Mouse (Mus musculus): ENCODE data around the gene Maf. TPM values are rescaled to one million over a fixed set of nuclear protein-coding genes. Genes with fewer than 3 reads are reported as not detected.

Gene Maf
- total RNA-seq, 1 experiment = 1.4 TPM

DNA sequence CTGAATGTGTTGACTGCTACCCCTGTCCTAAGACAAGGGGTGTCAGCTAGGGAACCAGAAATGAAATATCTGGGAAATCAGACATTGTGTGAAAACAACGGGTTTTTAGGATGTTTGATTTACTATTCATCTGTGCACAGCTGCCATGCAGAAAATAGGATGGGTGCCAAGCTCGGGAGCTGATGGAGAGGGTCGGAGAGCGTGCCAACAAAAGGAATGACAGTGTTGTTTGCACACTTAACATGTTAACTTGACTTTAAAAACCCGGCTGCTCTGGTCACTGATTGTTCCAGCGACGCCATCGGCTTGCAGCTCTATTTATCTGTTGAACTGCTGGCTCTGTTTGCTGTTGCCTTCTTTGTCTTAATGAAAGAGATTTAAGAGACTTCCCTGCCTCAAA lies 46.2 kb upstream of the Maf start:
- H3K9me3 ChIP-seq (ENCODE audit: control insufficient read depth, insufficient read depth, low read depth, low read length) = no peaks in the 10 kb centered on the region
- no peak overlapping the region for H3K4me3 ChIP-seq (ENCODE audit: insufficient read depth in 1 of 2, low read depth in 1 of 2, low read length in 2 of 2, poor library complexity in 1 of 2, severe bottlenecking in 1 of 2)
- in situ Hi-C loops (cut with MboI; ENCODE audit: low sequenced_read_pairs in 2 of 2, unreplicated experiment in 2 of 2) = no loop called here
- no peak overlapping the region for H3K27ac ChIP-seq (ENCODE audit: insufficient read depth, low read depth, low read length, poor library complexity, severe bottlenecking)
- no peaks in the 10 kb centered on the region for H3K4me1 ChIP-seq (ENCODE audit: control insufficient read depth in 2 of 2, insufficient read depth in 2 of 2, low read length in 2 of 2, poor library complexity in 1 of 2)
- no peaks in the 10 kb centered on the region for H3K36me3 ChIP-seq (ENCODE audit: control insufficient read depth, insufficient read depth, low read length, poor library complexity, severe bottlenecking)
- DNase-seq (ENCODE audit: low read depth, low spot score) = no peak
- no peak overlapping the region for H3K9ac ChIP-seq (ENCODE audit: insufficient read depth, low read depth, low read length, poor library complexity, severe bottlenecking)
- no peak for TF ChIP-seq ZNF384 (IDR thresholded peaks at IDR 0.05; ENCODE audit: low read depth, low read length)
- no peak for TF ChIP-seq MAFK (IDR thresholded peaks at IDR 0.05; ENCODE audit: insufficient read depth, low read depth, low read length)
- no peak for TF ChIP-seq ZC3H11A (IDR thresholded peaks at IDR 0.05; ENCODE audit: borderline replicate concordance, low read depth, low read length)
- no peak for TF ChIP-seq HCFC1 (IDR thresholded peaks at IDR 0.05; ENCODE audit: borderline replicate concordance, insufficient read depth, low read length)
- no peak for TF ChIP-seq CHD2 (IDR thresholded peaks at IDR 0.05; ENCODE audit: low read depth, low read length)

DNA sequence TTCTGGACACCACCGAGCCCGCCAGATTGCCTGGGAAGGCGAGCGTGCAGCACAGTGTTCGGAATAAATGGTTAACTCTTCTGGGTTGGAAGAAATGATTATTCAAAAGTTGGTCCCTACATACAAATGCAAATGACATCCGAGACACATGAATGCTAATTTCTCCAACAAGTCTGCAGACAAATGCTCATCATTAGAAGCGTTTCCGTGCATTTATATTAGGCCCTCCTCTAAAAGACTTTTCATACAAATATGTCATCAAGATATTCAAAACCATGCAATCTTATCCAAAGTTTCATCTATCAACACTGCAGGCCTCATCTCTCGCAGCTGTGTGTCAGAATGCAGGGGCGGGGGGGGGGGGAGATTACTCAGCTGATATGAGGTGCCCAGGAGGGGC lies 39.8 kb upstream of the Maf start:
- TF ChIP-seq CHD2 (IDR thresholded peaks at IDR 0.05; ENCODE audit: low read depth, low read length) (no peak), ZC3H11A (IDR thresholded peaks at IDR 0.05; ENCODE audit: borderline replicate concordance, low read depth, low read length) (no peak), ZNF384 (IDR thresholded peaks at IDR 0.05; ENCODE audit: low read depth, low read length) (no peak), HCFC1 (IDR thresholded peaks at IDR 0.05; ENCODE audit: borderline replicate concordance, insufficient read depth, low read length) (no peak), MAFK (IDR thresholded peaks at IDR 0.05; ENCODE audit: insufficient read depth, low read depth, low read length) (no peak)
- in situ Hi-C loops (cut with MboI; ENCODE audit: low sequenced_read_pairs in 2 of 2, unreplicated experiment in 2 of 2) = no loop called here
- H3K36me3 ChIP-seq (ENCODE audit: control insufficient read depth, insufficient read depth, low read length, poor library complexity, severe bottlenecking) = no peaks in the 10 kb centered on the region
- no peak for DNase-seq (ENCODE audit: low read depth, low spot score)
- no peak overlapping the region for H3K9ac ChIP-seq (ENCODE audit: insufficient read depth, low read depth, low read length, poor library complexity, severe bottlenecking)
- no peak overlapping the region for H3K27ac ChIP-seq (ENCODE audit: insufficient read depth, low read depth, low read length, poor library complexity, severe bottlenecking)
- no peaks in the 10 kb centered on the region for H3K4me1 ChIP-seq (ENCODE audit: control insufficient read depth in 2 of 2, insufficient read depth in 2 of 2, low read length in 2 of 2, poor library complexity in 1 of 2)
- no peaks in the 10 kb centered on the region for H3K9me3 ChIP-seq (ENCODE audit: control insufficient read depth, insufficient read depth, low read depth, low read length)
- no peak overlapping the region for H3K4me3 ChIP-seq (ENCODE audit: insufficient read depth in 1 of 2, low read depth in 1 of 2, low read length in 2 of 2, poor library complexity in 1 of 2, severe bottlenecking in 1 of 2)

DNA sequence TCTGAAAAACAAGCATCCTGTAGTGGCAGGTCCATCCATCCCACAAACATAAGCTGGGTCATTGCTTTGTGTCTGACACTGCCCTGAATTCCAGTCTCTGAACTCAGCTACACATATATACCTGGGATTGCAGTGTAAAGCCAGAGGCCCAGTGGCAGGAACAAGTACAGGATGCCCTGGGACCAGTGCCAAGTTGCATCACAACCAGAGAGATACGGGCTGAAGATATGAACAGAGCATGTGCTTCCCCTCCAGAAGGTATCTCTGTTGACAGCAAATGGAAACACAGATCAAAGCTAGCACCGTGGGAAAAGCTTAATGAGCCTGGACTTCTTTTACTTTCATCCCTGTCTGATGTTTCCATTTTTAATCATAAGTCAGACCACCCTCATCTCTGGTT lies 38.1 kb upstream of the Maf start:
- TF ChIP-seq CHD2 (IDR thresholded peaks at IDR 0.05; ENCODE audit: low read depth, low read length) (no peak), MAFK (IDR thresholded peaks at IDR 0.05; ENCODE audit: insufficient read depth, low read depth, low read length) (no peak), ZNF384 (IDR thresholded peaks at IDR 0.05; ENCODE audit: low read depth, low read length) (no peak), HCFC1 (IDR thresholded peaks at IDR 0.05; ENCODE audit: borderline replicate concordance, insufficient read depth, low read length) (no peak), ZC3H11A (IDR thresholded peaks at IDR 0.05; ENCODE audit: borderline replicate concordance, low read depth, low read length) (no peak)
- in situ Hi-C loops (cut with MboI; ENCODE audit: low sequenced_read_pairs in 2 of 2, unreplicated experiment in 2 of 2) = no loop called here
- H3K4me3 ChIP-seq (ENCODE audit: insufficient read depth in 1 of 2, low read depth in 1 of 2, low read length in 2 of 2, poor library complexity in 1 of 2, severe bottlenecking in 1 of 2) = no peak overlapping the region
- no peaks in the 10 kb centered on the region for H3K36me3 ChIP-seq (ENCODE audit: control insufficient read depth, insufficient read depth, low read length, poor library complexity, severe bottlenecking)
- H3K4me1 ChIP-seq (ENCODE audit: control insufficient read depth in 2 of 2, insufficient read depth in 2 of 2, low read length in 2 of 2, poor library complexity in 1 of 2) = no peaks in the 10 kb centered on the region
- no peak overlapping the region for H3K27ac ChIP-seq (ENCODE audit: insufficient read depth, low read depth, low read length, poor library complexity, severe bottlenecking)
- H3K9ac ChIP-seq (ENCODE audit: insufficient read depth, low read depth, low read length, poor library complexity, severe bottlenecking) = no peak overlapping the region
- no peak for DNase-seq (ENCODE audit: low read depth, low spot score)
- no peaks in the 10 kb centered on the region for H3K9me3 ChIP-seq (ENCODE audit: control insufficient read depth, insufficient read depth, low read depth, low read length)

DNA sequence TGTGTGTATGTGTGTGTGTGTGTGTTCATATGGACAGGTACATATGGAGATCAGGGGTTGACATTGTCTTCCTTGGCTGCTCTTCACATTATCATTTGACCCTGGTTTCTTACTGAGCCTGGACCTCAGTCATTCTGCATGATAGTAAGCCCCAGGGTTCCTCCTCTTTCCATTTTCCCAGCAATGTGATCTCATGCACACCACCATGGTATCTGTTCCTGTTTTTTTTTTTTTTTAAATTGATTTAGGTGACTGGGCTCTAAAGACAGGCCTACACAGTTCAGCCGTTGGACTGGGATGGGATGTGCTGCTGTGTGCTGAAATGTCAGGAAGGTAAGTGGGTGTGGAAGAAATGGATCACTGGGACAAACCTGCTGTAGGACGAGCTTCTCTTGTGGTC lies 35.8 kb upstream of the Maf start:
- H3K27ac ChIP-seq (ENCODE audit: insufficient read depth, low read depth, low read length, poor library complexity, severe bottlenecking) = no peak overlapping the region
- no peak for TF ChIP-seq MAFK (IDR thresholded peaks at IDR 0.05; ENCODE audit: insufficient read depth, low read depth, low read length)

DNA sequence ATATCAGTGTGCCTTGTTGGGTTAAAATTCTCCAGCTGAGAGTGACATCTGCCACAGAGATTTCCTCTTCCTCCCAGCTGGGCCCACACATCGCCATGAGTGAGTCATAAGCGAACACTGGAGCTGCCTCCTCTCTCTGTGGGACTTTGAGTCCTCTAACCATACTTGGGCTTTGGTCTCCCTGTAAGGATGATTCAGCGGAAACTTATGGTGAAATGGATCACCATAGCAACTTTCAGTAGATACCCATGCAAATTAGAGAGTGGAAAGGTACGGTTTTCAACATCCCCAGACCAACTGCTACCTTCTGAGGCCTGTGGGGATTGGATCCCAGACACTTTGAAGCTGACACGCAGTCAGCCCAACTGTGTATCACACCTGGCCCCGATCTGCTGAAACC lies 35.1 kb upstream of the Maf start:
- in situ Hi-C loops (cut with MboI; ENCODE audit: low sequenced_read_pairs in 2 of 2, unreplicated experiment in 2 of 2) = no loop called here
- TF ChIP-seq ZC3H11A (IDR thresholded peaks at IDR 0.05; ENCODE audit: borderline replicate concordance, low read depth, low read length) = no peak
- TF ChIP-seq CHD2 (IDR thresholded peaks at IDR 0.05; ENCODE audit: low read depth, low read length) = no peak
- TF ChIP-seq HCFC1 (IDR thresholded peaks at IDR 0.05; ENCODE audit: borderline replicate concordance, insufficient read depth, low read length) = no peak
- TF ChIP-seq MAFK (IDR thresholded peaks at IDR 0.05; ENCODE audit: insufficient read depth, low read depth, low read length) = no peak
- TF ChIP-seq ZNF384 (IDR thresholded peaks at IDR 0.05; ENCODE audit: low read depth, low read length) = no peak
- no peak for DNase-seq (ENCODE audit: low read depth, low spot score)

More for the DNA sequence above, 35.8 kb upstream of the Maf start:
- Histone ChIP-seq H3K9me3 (ENCODE audit: control insufficient read depth, insufficient read depth, low read depth, low read length) (no peaks in the 10 kb centered on the region), H3K4me3 (ENCODE audit: insufficient read depth in 1 of 2, low read depth in 1 of 2, low read length in 2 of 2, poor library complexity in 1 of 2, severe bottlenecking in 1 of 2) (no peak overlapping the region), H3K36me3 (ENCODE audit: control insufficient read depth, insufficient read depth, low read length, poor library complexity, severe bottlenecking) (no peaks in the 10 kb centered on the region), H3K4me1 (ENCODE audit: control insufficient read depth in 2 of 2, insufficient read depth in 2 of 2, low read length in 2 of 2, poor library complexity in 1 of 2) (no peaks in the 10 kb centered on the region), H3K9ac (ENCODE audit: insufficient read depth, low read depth, low read length, poor library complexity, severe bottlenecking) (no peak overlapping the region)
- in situ Hi-C loops (cut with MboI; ENCODE audit: low sequenced_read_pairs in 2 of 2, unreplicated experiment in 2 of 2) = no loop called here
- DNase-seq (ENCODE audit: low read depth, low spot score) = no peak

More for the DNA sequence above, 35.1 kb upstream of the Maf start:
- no peak overlapping the region for H3K27ac ChIP-seq (ENCODE audit: insufficient read depth, low read depth, low read length, poor library complexity, severe bottlenecking)
- H3K4me1 ChIP-seq (ENCODE audit: control insufficient read depth in 2 of 2, insufficient read depth in 2 of 2, low read length in 2 of 2, poor library complexity in 1 of 2) = no peaks in the 10 kb centered on the region
- H3K9ac ChIP-seq (ENCODE audit: insufficient read depth, low read depth, low read length, poor library complexity, severe bottlenecking) = no peak overlapping the region
- no peaks in the 10 kb centered on the region for H3K9me3 ChIP-seq (ENCODE audit: control insufficient read depth, insufficient read depth, low read depth, low read length)
- no peaks in the 10 kb centered on the region for H3K36me3 ChIP-seq (ENCODE audit: control insufficient read depth, insufficient read depth, low read length, poor library complexity, severe bottlenecking)
- no peak overlapping the region for H3K4me3 ChIP-seq (ENCODE audit: insufficient read depth in 1 of 2, low read depth in 1 of 2, low read length in 2 of 2, poor library complexity in 1 of 2, severe bottlenecking in 1 of 2)
